Mouse (Mus musculus) olfactory bulb, adult 2 months (tissue): ENCODE data around the gene Olfr1359. TPM values are rescaled to one million over a fixed set of nuclear protein-coding genes. Genes with fewer than 3 reads are reported as not detected.
"Not testable (repeated sequence)": the region's sequence is repeated elsewhere in the genome, so short reads cannot be mapped to it uniquely, and the experiment has no call there.

Experiments used
- H3K27ac ChIP-seq: fragments of 200-500 bp; 2 replicates; pipeline ENCODE4 v1.5.1; 2012; ENCODE audit warnings: low read depth, low read length; ENCODE audit not compliant: insufficient read depth
- H3K4me1 ChIP-seq: fragments of 200-500 bp; 2 replicates; pipeline ENCODE4 v1.6.1; 2012; ENCODE audit warnings: low read length; ENCODE audit not compliant: control insufficient read depth, insufficient read depth
- H3K4me3 ChIP-seq: fragments of 200-500 bp; 2 replicates; pipeline ENCODE4 v1.5.1; 2012; ENCODE audit warnings: mild to moderate bottlenecking, low read depth, low read length, moderate library complexity; ENCODE audit not compliant: insufficient read depth
- CTCF ChIP-seq: fragments of 200-500 bp; IDR thresholded peaks from 2 replicates; pipeline ENCODE4 v1.5.1; 2012; ENCODE audit warnings: low read depth, mild to moderate bottlenecking, low read length, moderate library complexity; ENCODE audit not compliant: insufficient read depth
- POLR2A ChIP-seq: fragments of 200-500 bp; IDR thresholded peaks from 2 replicates; pipeline ENCODE4 v1.6.1; 2012; ENCODE audit warnings: mild to moderate bottlenecking, low read depth, low read length, moderate library complexity; ENCODE audit not compliant: insufficient read depth
- WGBS: fragments of 180-500 bp; shearing (Covaris S2); methylation state at CpG from one replicate; pipeline ENCODE4 v1.1.7; 2018; 5-methylcytosine and 5-hydroxymethylcytosine counted together
- polyA plus RNA-seq: library from polyadenylated mRNA; stranded (reverse); fragments of >200 nt; gene quantifications from 2 replicates; pipeline ENCODE4 v1.2.4, GENCODE M21; 2012; ENCODE audit warnings: low replicate concordance; ENCODE audit not compliant: missing spikeins, insufficient read depth, insufficient read length

Gene Olfr1359
- polyA plus RNA-seq, 1 experiment: not detected

DNA sequence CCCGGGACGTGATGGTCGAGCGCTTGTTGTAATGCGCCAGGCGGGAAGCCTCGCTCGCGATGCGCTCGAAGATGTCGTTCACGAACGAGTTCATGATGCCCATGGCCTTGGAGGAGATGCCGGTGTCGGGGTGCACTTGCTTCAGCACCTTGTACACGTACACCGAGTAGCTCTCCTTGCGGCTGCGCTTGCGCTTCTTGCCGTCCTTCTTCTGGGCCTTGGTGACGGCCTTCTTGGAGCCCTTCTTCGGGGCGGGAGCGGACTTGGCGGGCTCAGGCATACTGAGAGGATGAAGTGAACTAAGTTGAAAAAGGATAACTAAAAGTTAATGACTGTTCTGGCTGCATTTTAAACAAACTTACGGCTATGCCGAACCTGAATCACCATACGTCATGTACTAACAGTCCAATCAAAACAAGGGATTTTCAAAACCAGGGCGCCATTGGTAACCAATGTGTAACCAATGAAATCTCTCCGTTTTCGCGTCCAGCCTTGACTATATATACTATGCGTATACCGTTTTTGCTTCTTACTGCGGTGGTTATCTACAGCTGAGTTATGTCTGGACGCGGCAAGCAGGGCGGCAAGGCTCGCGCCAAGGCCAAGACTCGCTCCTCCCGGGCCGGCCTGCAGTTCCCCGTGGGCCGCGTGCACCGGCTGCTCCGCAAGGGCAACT is 18.1 kb downstream of the Olfr1359 start, which contains the start of the genes Hist1h2bl and Hist1h2ai:
Gene Hist1h2bl (minus strand): TSS at position 280 of the 676 bp plus-strand sequence.
Gene Hist1h2ai (plus strand): TSS at position 559 of the 676 bp plus-strand sequence.
- peak within 1 kb of the TSS; percentile 56 for H3K4me3 ChIP-seq
- WGBS: under 1% methylated on average over 36 of the region's 50 CpGs
- TF ChIP-seq POLR2A: peak; percentile 23; the same call in 1 of the 2 replicates
- H3K27ac ChIP-seq: peak within 1 kb of the TSS; percentile 88
- H3K4me1 ChIP-seq: not testable (repeated sequence)

DNA sequence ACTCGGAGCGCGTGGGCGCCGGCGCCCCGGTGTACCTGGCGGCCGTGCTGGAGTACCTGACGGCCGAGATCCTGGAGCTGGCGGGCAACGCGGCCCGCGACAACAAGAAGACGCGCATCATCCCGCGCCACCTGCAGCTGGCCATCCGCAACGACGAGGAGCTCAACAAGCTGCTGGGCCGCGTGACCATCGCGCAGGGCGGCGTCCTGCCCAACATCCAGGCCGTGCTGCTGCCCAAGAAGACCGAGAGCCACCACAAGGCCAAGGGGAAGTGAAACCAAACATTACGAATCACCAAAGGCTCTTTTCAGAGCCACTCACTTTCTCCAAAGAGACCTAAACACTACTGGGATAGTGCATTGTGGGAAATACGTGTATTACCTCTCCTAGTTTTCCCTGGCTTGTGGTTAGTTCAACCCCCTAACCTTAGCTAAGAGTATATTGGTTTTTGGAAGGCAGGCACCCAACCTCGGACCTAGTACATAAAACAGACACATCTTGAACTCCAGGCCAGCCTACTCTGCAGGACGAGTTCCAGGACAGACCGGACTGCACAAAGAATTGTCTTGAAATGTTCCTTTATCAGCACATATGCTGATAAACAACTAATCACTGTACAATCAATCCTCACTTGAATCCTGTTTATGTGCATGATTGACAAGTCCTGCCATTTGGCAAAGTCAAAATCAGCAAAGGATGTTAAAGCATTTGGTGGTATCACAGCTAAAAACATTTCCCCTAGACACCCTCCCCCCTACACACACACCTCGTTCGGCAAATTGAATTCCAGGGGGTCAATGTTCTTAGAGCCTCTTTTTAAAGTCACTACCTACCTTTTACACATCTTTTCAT is 18.9 kb downstream of the Olfr1359 start:
- H3K4me1 ChIP-seq: not testable (repeated sequence)
- peak overlapping the region; percentile 88 for H3K27ac ChIP-seq
- WGBS: under 1% methylated on average over 11 of the region's 38 CpGs
- peak; percentile 11; the same call in 1 of the 2 replicates for TF ChIP-seq POLR2A
- H3K4me3 ChIP-seq: peak overlapping the region; percentile 54

DNA sequence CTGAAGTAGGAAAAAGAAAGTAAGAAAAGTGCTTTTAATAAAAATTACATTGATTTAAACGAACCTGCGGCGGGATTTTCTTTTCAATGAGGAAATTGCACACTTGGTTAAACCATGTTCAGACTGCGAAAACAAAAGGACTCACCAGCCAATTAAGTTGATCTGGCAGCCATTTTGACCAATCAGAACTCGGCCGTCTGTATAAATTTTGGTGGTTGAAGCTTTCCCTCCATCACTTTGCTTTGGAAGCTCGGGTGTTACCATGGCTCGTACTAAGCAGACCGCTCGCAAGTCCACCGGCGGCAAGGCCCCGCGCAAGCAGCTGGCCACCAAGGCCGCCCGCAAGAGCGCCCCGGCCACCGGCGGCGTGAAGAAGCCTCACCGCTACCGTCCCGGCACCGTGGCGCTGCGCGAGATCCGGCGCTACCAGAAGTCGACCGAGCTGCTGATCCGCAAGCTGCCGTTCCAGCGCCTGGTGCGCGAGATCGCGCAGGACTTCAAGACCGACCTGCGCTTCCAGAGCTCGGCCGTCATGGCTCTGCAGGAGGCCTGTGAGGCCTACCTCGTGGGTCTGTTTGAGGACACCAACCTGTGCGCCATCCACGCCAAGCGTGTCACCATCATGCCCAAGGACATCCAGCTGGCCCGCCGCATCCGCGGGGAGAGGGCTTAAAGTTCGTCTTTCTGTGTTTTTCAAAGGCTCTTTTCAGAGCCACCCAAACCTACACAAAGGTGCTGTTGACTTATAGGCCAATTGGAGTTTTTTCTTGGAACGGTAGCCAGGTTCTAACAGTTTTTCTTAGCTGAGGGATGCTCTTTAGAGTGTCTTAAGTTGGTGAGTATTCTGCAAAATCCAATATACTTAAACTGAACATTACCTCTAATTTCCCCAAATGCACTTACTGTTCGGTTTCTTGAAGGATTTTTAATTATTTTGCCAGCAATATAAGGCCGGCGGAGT is 19.8 kb downstream of the Olfr1359 start, which contains the start of gene Hist1h3h:
Gene Hist1h3h (plus strand): TSS at position 263 of the 961 bp plus-strand sequence.
- Histone ChIP-seq H3K27ac (peak within 1 kb of the TSS; percentile 88), H3K4me3 (peak within 1 kb of the TSS; percentile 60)
- H3K4me1 ChIP-seq: not testable (repeated sequence)
- 2% methylated on average over 28 of the region's 56 CpGs for WGBS
- TF ChIP-seq POLR2A: peak; percentile 55

DNA sequence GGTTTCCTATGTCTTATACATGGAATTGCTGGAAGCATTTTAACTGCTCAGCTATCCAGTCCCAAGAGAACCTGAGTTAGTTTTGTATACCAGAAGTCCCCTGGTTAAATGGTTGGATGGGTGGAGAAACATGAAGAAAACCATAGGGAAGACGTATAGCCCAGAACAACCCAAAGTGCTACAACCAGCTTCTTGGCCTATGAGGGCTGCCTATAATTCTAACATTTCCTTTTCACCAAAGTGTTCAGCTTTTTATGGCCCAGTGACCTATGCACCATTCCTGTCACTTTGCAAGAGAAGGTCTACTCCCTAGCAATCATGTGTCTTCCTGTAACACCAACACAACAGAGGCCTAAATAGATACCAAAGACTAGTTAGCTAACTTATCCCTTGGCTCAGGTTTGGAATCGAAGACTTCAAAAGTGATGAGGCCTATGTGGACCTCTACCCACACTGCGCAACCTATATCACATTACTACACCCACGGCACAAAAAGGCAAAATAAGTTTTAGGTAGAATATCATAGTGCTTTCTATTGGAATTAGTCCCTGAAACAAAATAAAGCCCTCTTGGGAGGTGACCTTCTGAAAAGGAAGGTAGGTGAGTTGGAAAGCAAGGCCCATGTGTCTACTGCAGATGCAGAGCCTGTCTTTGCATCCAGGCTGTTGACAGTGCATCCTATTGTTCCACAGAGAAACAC is 20.6 kb downstream of the Olfr1359 start:
- no peak overlapping the region for H3K27ac ChIP-seq
- H3K4me3 ChIP-seq: no peak overlapping the region
- TF ChIP-seq POLR2A: no peak
- TF ChIP-seq CTCF: no peak
- H3K4me1 ChIP-seq: 0 out of 2 replicates have a peak, but pooled peaks cover 5% of the 10 kb centered on the region
- 68% methylated on average over 4 of the region's 4 CpGs for WGBS

DNA sequence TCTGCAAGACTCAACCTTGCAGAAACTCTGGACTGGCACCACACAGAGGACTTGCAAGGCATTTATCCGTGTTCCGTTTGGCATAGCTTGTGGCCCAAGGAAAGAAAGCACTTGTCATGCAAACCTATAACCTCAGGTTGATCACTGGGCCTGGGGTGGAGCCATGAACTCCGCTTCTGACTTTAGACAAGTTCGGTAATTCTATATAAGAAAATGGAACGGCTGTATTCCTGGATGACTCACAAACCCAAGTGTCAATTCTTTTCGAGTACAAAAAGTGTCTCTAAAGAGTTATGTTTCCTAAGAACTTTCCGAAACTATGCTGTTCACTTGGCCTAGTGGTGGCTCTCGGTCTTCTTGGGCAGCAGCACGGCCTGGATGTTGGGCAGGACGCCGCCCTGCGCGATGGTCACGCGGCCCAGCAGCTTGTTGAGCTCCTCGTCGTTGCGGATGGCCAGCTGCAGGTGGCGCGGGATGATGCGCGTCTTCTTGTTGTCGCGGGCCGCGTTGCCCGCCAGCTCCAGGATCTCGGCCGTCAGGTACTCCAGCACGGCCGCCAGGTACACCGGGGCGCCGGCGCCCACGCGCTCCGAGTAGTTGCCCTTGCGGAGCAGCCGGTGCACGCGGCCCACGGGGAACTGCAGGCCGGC is 23.3 kb downstream of the Olfr1359 start:
- 1% methylated on average over 28 of the region's 44 CpGs for WGBS

DNA sequence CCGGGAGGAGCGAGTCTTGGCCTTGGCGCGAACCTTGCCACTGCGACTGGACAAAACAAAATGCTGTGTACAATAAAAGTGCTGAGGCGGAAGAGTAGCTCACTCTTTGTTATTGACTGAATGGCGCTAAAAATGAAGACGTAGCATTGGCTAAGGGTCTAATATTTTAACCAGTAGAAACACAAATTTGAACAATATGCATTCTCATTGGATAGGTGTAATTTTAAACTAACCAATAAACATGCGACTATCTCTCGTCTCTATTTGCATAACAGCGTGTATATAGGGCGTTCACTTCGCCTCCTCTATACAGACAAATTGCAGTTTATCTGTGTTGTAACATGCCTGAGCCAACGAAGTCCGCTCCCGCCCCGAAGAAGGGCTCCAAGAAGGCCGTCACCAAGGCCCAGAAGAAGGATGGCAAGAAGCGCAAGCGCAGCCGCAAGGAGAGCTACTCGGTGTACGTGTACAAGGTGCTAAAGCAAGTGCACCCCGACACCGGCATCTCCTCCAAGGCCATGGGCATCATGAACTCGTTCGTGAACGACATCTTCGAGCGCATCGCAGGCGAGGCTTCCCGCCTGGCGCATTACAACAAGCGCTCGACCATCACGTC is 24.0 kb downstream of the Olfr1359 start, which contains the start of gene Hist1h2bm:
Gene Hist1h2bm (plus strand): TSS at position 288 of the 616 bp plus-strand sequence.
- Histone ChIP-seq H3K27ac (peak within 1 kb of the TSS; percentile 70), H3K4me3 (peak within 1 kb of the TSS; percentile 53)
- peak; percentile 32; the same call in 1 of the 2 replicates for TF ChIP-seq POLR2A
- not testable (repeated sequence) for H3K4me1 ChIP-seq
- under 1% methylated on average over 37 of the region's 37 CpGs for WGBS

More for the DNA sequence above, 23.3 kb downstream of the Olfr1359 start:
- H3K4me3 ChIP-seq: peak overlapping the region; percentile 52
- H3K4me1 ChIP-seq, H3K27ac ChIP-seq: not testable (repeated sequence)

DNA sequence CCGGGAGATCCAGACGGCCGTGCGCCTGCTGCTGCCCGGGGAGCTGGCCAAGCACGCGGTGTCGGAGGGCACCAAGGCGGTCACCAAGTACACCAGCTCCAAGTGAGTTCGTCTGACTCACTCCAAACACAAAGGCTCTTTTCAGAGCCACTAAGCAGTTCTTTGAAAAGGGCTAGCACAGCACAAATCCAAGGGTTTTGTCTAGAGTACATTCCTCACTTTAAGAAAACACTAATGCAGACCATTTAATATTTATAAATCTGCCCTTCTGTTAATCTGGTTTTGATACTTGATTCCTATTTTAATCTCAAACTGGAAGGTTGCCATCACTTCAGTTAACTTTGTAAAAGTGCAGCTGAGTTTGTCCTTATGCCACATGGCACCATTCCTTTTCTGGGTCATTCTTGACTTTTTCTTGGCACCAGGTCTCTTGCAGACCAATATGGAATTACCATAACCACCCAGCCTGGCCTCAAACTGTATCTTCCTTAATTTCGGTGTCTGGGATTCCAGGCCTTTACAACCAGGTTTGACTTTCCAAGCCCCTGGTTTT is 24.5 kb downstream of the Olfr1359 start:
- TF ChIP-seq CTCF: no peak
- TF ChIP-seq POLR2A: no peak; the same call in 1 of the 2 replicates
- Histone ChIP-seq H3K4me1 (0 out of 2 replicates have a peak, but pooled peaks cover 5% of the 10 kb centered on the region), H3K4me3 (peak overlapping the region; percentile 53), H3K27ac (peak overlapping the region; percentile 70)
- 3% methylated on average over 11 of the region's 11 CpGs for WGBS
